Mouse (Mus musculus): ENCODE results near the gene Ing4.
"Not testable (repeated sequence)": the region's sequence is repeated elsewhere in the genome, so short reads cannot be mapped to it uniquely, and the experiment has no call there.

The Ing4 gene

GRCm38 (mm10) chr6:125039533-125040153 is at the start of gene Ing4:
Gene Ing4, plus strand, starts transcription at chr6:125039760.
- peak; percentile 84 to 87 for DNase-seq (ENCODE audit: low spot score in 2 of 2)

- DNase-seq (ENCODE audit: low spot score in 2 of 2) = no peak
These were observed 47.3 kb upstream of the Ing4 start for GRCm38 (mm10) chr6:124992241-124992640.

GRCm38 (mm10) chr6:124993365-124993764 is 46.2 kb upstream of the Ing4 start:
- DNase-seq (ENCODE audit: low spot score in 2 of 2) = no peak

GRCm38 (mm10) chr6:124993876-124994275 is 45.7 kb upstream of the Ing4 start:
- DNase-seq (ENCODE audit: low spot score in 2 of 2) = no peak

- no peak for DNase-seq (ENCODE audit: low spot score in 2 of 2)
These were observed 44.3 kb upstream of the Ing4 start for GRCm38 (mm10) chr6:124995246-124995645.

GRCm38 (mm10) chr6:124995831-124996403 is 43.6 kb upstream of the Ing4 start:
- DNase-seq (ENCODE audit: low spot score in 2 of 2) = no peak

- peak; percentile 72 to 76 for DNase-seq (ENCODE audit: low spot score in 2 of 2)
These were observed 42.7 kb upstream of the Ing4 start, which contains the start of gene Pianp for GRCm38 (mm10) chr6:124996551-124997501. Gene Pianp, plus strand, starts transcription at chr6:124996694.

GRCm38 (mm10) chr6:124998066-124998465 is 41.5 kb upstream of the Ing4 start:
- peak in 1 of 2 experiments; percentile 54 for DNase-seq (ENCODE audit: low spot score in 2 of 2)

- no peak for DNase-seq (ENCODE audit: low spot score in 2 of 2)
These were observed 40.5 kb upstream of the Ing4 start for GRCm38 (mm10) chr6:124999091-124999490.

- no peak for DNase-seq (ENCODE audit: low spot score in 2 of 2)
These were observed 40.0 kb upstream of the Ing4 start for GRCm38 (mm10) chr6:124999546-124999945.

- DNase-seq (ENCODE audit: low spot score in 2 of 2) = no peak
These were observed 35.9 kb upstream of the Ing4 start for GRCm38 (mm10) chr6:125003706-125004105.

- DNase-seq (ENCODE audit: low spot score in 2 of 2) = no peak
These were observed 34.5 kb upstream of the Ing4 start for GRCm38 (mm10) chr6:125005086-125005485.

GRCm38 (mm10) chr6:125008060-125008459 is 31.5 kb upstream of the Ing4 start:
- no peak for DNase-seq (ENCODE audit: low spot score in 2 of 2)

- DNase-seq (ENCODE audit: low spot score in 2 of 2) = peak; percentile 96 to 99
These were observed 30.9 kb upstream of the Ing4 start for GRCm38 (mm10) chr6:125008586-125009128.

GRCm38 (mm10) chr6:125009129-125009180 is 30.6 kb upstream of the Ing4 start, which contains the start of gene Zfp384:
Gene Zfp384, plus strand, starts transcription at chr6:125009145.
- DNase-seq (ENCODE audit: low spot score in 2 of 2) = no peak

GRCm38 (mm10) chr6:125009181-125010073 is 30.1 kb upstream of the Ing4 start:
- DNase-seq (ENCODE audit: low spot score in 2 of 2) = peak in 1 of 2 experiments; percentile 56

- no peak for DNase-seq (ENCODE audit: low spot score in 2 of 2)
These were observed 21.9 kb upstream of the Ing4 start for GRCm38 (mm10) chr6:125017682-125018081.

GRCm38 (mm10) chr6:125030532-125030931 is 9.0 kb upstream of the Ing4 start:
- not testable (repeated sequence) for DNase-seq (ENCODE audit: low spot score in 2 of 2)

GRCm38 (mm10) chr6:125031604-125032003 is 8.0 kb upstream of the Ing4 start:
- no peak for DNase-seq (ENCODE audit: low spot score in 2 of 2)

GRCm38 (mm10) chr6:125038666-125039065 is 894 bp upstream of the Ing4 start:
- no peak for DNase-seq (ENCODE audit: low spot score in 2 of 2)

GRCm38 (mm10) chr6:125039131-125039530 is 429 bp upstream of the Ing4 start:
- no peak for DNase-seq (ENCODE audit: low spot score in 2 of 2)

- no peak for DNase-seq (ENCODE audit: low spot score in 2 of 2)
These were observed 661 bp downstream of the Ing4 start for GRCm38 (mm10) chr6:125040221-125040620.

Measured in frontal cortex, postnatal 14 days (tissue).